Mouse (Mus musculus): ENCODE data around the gene Abca15. TPM values are rescaled to one million over a fixed set of nuclear protein-coding genes. Genes with fewer than 3 reads are reported as not detected.

Gene Abca15
- polyA plus RNA-seq, 1 experiment from 2014 or later = not detected

Other genes with a start within 250 kb of the Abca15 start
- gene Dnah3, start 233.4 kb upstream of the Abca15 start, polyA plus RNA-seq (2016; fragmentation: Nextera tagmentation; extraction: Ambion mirVana) = not detected in 2 replicates
- gene Tmem159, start 226.3 kb upstream of the Abca15 start, polyA plus RNA-seq (2016; fragmentation: Nextera tagmentation; extraction: Ambion mirVana) = 23.9 and 25.9 TPM in 2 replicates
- not detected in 2 replicates for gene Zp2, start 183.4 kb upstream of the Abca15 start, polyA plus RNA-seq (2016; fragmentation: Nextera tagmentation; extraction: Ambion mirVana)
- not detected in 2 replicates for gene Anks4b, start 154.8 kb upstream of the Abca15 start, polyA plus RNA-seq (2016; fragmentation: Nextera tagmentation; extraction: Ambion mirVana)
- 35.5 and 40.2 TPM in 2 replicates for gene Crym, start 126.6 kb upstream of the Abca15 start, polyA plus RNA-seq (2016; fragmentation: Nextera tagmentation; extraction: Ambion mirVana)
- not detected in 2 replicates for gene Abca14, start 124.7 kb upstream of the Abca15 start, polyA plus RNA-seq (2016; fragmentation: Nextera tagmentation; extraction: Ambion mirVana)
- not detected in 2 replicates for gene Abca16, start 81.0 kb downstream of the Abca15 start, polyA plus RNA-seq (2016; fragmentation: Nextera tagmentation; extraction: Ambion mirVana)